Mouse (Mus musculus) CD4-positive helper T cell, adult 2 months (primary cell): Measurements from ENCODE around the gene Colca2.
A peak's percentile ranks its signal among the peaks of the same experiment; 100 is the strongest.

ENCODE experiments used
- DNase-seq: peaks from one replicate; pipeline ENCODE4 v3.0.0-alpha.2; 2012; ENCODE audit warnings: low read depth, missing footprints, low spot score

The Colca2 gene

DNA sequence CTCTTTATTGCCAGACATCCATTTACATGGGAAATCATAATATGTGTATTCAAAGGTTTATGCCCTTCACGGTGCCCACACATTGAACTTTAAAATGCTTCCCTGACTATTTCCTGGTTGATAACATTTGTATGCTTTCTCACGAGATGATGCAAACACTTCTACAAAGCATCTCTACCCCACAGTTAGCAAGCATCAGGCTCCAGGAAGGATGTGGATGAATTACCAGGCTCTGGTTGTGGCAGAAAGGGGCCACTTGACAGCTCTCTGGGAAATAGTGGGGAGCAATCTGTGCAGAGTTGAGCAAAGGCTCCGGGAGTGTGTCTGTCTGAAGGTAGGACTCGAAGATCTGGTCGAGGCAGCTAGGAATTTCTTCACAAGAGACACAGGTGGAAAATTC is 6.3 kb downstream of the Colca2 start:
- no peak for DNase-seq

GRCm38 (mm10) chr9:51271073-51271472 is 7.3 kb downstream of the Colca2 start:
- DNase-seq = no peak

DNA sequence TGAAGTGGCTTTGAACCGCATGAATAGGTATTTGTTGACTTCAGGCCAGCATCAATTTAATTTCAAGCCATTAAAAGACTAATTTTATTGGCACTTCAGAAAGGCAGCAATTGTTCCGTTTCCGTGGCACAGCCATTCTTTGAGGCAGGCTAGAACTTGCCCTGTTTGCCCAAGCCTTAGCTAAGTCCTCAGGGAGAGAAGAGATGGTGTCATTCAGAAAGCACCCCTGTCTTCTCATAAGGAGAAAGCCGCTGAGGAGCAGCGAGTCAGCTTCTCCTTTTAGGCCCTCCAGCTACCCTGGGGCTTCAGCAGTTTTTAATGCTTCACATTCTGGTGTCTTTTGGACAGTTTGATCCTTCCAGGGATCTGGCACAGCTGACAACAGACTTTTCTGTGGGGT is 9.5 kb downstream of the Colca2 start:
- no peak for DNase-seq

GRCm38 (mm10) chr9:51258426-51258825 is 19.9 kb downstream of the Colca2 start:
- no peak for DNase-seq

DNA sequence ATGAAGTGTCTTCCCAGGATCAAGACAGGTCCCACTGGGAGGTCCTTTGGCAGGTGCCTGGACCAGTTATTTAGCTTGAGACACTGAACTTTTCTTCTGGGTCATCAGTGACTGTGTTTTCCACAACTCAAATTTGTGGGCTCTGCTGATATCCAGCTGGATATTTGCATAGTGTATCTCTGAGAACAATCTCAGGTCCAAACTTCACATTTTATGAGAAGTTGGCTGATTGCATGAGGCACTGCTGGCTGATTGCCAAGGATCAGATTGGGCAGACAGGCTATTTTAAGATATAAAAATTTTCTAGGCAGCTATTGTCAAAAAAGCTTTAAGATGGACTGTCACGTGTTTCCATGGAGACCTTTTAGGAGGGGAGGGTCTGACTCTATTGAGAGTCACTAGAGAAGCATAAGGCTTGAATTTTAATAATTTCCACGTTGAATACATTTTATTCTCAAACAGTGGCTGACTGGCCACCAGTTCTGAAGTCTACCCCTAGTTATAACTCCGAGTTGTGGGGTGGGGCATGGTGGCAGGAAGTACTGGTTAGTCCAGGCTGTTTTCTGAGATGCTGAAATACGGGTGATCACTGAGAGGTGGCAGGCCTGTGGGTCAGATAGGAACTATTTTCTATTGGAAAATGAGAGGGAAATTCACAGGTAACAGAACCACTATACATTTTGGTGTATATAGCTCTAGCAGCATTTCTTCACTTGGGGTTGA is 21.4 kb downstream of the Colca2 start:
- DNase-seq = no peak

DNA sequence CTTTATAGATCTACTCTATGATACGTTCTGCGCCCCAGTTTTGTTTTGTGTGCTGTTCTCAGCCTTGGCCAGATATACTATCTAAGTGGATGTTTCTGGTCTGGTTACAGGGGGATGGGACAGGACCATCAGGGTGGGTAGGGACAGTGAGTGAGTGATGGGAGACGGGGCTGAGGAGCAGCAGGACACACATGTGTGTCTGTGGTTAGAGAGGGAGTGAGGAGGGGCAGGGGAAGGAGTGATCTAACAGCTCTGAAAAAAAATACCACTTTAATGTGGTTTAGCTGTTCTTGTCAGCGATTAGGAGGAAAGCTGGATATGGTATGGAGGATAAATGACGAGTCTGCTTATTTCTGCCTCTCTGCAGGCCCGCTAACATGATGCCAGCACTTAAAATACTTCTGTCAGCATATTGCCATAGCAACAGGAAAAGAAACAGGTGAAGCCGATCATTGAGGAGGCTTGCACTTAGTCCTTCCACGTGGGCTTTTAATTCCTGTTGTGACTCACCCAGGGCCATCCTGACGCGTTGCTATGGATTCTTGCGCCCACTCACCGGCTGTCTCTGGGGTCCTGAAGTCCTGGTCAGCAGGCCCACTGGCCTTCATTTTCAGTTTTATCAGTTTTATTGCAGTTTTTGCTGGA is 39.5 kb downstream of the Colca2 start:
- DNase-seq = peak; percentile 76

DNA sequence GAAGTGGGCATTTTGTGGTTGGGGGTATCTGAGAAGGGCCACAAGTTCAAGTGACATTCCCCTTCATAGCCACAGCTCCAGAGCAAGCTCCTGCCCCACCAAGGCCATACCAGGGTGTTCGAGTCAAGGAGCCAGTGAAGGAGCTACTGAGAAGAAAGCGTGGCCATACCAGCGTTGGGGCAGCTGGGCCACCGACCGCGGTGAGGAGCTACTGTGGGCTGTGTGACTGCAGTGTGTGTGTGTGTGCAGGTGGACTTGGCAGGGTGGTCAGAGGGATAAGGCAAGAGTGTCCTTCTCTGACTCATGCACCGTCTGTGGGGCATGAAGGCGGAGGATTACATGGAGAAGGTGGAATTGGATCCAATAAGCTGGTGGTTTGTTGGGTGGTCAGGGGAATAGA is 46.2 kb downstream of the Colca2 start:
- DNase-seq = no peak

- no peak for DNase-seq
Measured at GRCm38 (mm10) chr9:51230701-51231389, 47.5 kb downstream of the Colca2 start.

- no peak for DNase-seq
Measured at GRCm38 (mm10) chr9:51225636-51226166, 52.7 kb downstream of the Colca2 start.
